Comparison of ENCODE assay signal across 14 mouse cellular contexts in the genomic region with DNA sequence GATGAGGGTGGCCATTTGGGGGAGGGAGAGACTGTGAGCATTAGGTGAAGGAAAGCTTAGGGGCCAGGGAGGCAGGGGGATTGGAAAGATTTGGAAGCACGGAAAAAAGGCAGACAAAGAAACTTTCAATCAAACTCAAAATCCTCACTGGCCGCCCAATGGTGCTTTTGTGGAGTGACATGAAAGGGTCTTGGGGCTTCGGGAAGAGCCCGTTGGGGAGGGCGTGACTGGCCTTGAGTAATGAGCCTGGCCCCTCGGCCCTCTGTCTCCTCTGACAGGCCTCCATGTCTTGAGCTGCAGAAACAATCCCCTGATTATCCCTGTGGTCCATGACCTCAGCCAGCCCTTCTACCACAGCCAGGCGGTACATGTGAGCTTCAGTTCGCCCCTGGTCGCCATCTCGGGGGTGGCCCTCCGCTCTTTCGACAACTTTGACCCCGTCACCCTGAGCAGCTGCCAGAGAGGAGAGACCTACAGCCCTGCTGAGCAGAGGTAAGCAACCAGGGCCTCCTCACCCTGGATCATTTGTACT.
DNase-seq lines count a peak whose midpoint lies in the region; ATAC-seq and TF ChIP-seq lines count a peak whose summit lies in the region.
"Had no signal": no experiment of that assay in that cellular context is flagged by ENCODE, and none has a peak within 500 bp of the region (broad histone marks: within the 10 kb centered on the region; RNA-seq: fewer than 3 reads in every experiment).

No protein-coding gene starts in this region.

- H3K4me1 ChIP-seq in lung, embryonic 15.5 days, result 0 out of 2 replicates have a peak, but pooled peaks cover 3% of the 10 kb centered on the region
- H3K4me1 ChIP-seq in lung, adult 2 months (ENCODE audit: control insufficient read depth, insufficient read depth, low read length), result no peaks in the 10 kb centered on the region; the same call in 1 of the 2 replicates
- H3K4me1 ChIP-seq in hindbrain, embryonic 10.5 days (replicated peaks), result peaks cover 45% of the 10 kb centered on the region
- H3K4me1 ChIP-seq in midbrain, embryonic 12.5 days, result peaks cover 27% of the 10 kb centered on the region
- H3K4me1 ChIP-seq: embryonic facial prominence, embryonic 13.5 days; limb, embryonic 12.5 days; megakaryocyte, embryonic 14.5 days had no signal

- no peak overlapping the region for H3K4me2 ChIP-seq in lung, embryonic 15.5 days
- H3K4me2 ChIP-seq in midbrain, embryonic 12.5 days (replicated peaks), result peak overlapping the region; percentile 26
- H3K4me2 ChIP-seq: embryonic facial prominence, embryonic 13.5 days; limb, embryonic 12.5 days had no signal

- H3K9me3 ChIP-seq in lung, embryonic 15.5 days, result no peaks in the 10 kb centered on the region
- no peaks in the 10 kb centered on the region for H3K9me3 ChIP-seq in hindbrain, embryonic 10.5 days
- no peaks in the 10 kb centered on the region for H3K9me3 ChIP-seq in midbrain, embryonic 12.5 days
- H3K9me3 ChIP-seq: embryonic facial prominence, embryonic 13.5 days; limb, embryonic 12.5 days had no signal

- H3K9ac ChIP-seq in lung, embryonic 15.5 days, result no peak overlapping the region
- H3K9ac ChIP-seq in midbrain, embryonic 12.5 days (replicated peaks), result no peak overlapping the region
- H3K9ac ChIP-seq: embryonic facial prominence, embryonic 13.5 days; limb, embryonic 12.5 days; liver, postnatal 0 days had no signal

- no peak overlapping the region for H3K27ac ChIP-seq in lung, embryonic 15.5 days
- H3K27ac ChIP-seq in hindbrain, embryonic 10.5 days, result peak overlapping the region; percentile 68
- H3K27ac ChIP-seq in midbrain, embryonic 12.5 days (replicated peaks), result peak overlapping the region; percentile 20; the same call in 1 of the 2 replicates
- H3K27ac ChIP-seq: embryonic facial prominence, embryonic 13.5 days; limb, embryonic 12.5 days had no signal

- no peak for DNase-seq in lung, adult 2 months
- peak; percentile 86 for DNase-seq in hindbrain, embryonic 10.5 days (ENCODE audit: low spot score)
- DNase-seq in testis, postnatal 10 days (ENCODE audit: low spot score), result no peak
- DNase-seq in cerebellum, adult 11 months, result no peak
- DNase-seq in urinary bladder, postnatal 14 days (ENCODE audit: low spot score), result no peak
- DNase-seq: heart, postnatal 14 days; kidney, adult 9 months; liver, postnatal 0 days had no signal

- no peaks in the 10 kb centered on the region for H3K36me3 ChIP-seq in lung, embryonic 15.5 days
- no peaks in the 10 kb centered on the region for H3K36me3 ChIP-seq in hindbrain, embryonic 10.5 days
- H3K36me3 ChIP-seq in midbrain, embryonic 12.5 days, result no peaks in the 10 kb centered on the region
- H3K36me3 ChIP-seq: embryonic facial prominence, embryonic 13.5 days; limb, embryonic 12.5 days had no signal

- ATAC-seq in lung, embryonic 15.5 days (ENCODE audit: borderline replicate concordance, extremely low read depth, low FRiP score, low TSS enrichment), result peak; percentile 19; the same call in 1 of the 2 replicates
- peak; percentile 97 for ATAC-seq in midbrain, embryonic 12.5 days (ENCODE audit: low FRiP score, low read depth)
- no peak for ATAC-seq in activated CD4-positive, CD25-positive, alpha-beta regulatory T cell, adult 4 months
- ATAC-seq: liver, postnatal 0 days had no signal

- no peaks in the 10 kb centered on the region for H3K27me3 ChIP-seq in lung, embryonic 15.5 days
- H3K27me3 ChIP-seq in hindbrain, embryonic 10.5 days (ENCODE audit: insufficient read depth, poor library complexity, severe bottlenecking), result peaks cover 71% of the 10 kb centered on the region
- peaks cover 71% of the 10 kb centered on the region for H3K27me3 ChIP-seq in midbrain, embryonic 12.5 days
- H3K27me3 ChIP-seq: embryonic facial prominence, embryonic 13.5 days; limb, embryonic 12.5 days; megakaryocyte, embryonic 14.5 days had no signal

- no peak for TF ChIP-seq POLR2A in lung, adult 2 months (IDR thresholded peaks at IDR 0.05; ENCODE audit: borderline replicate concordance, extremely low read depth, low read depth, low read length)

- H3K4me3 ChIP-seq in lung, embryonic 15.5 days, result no peak overlapping the region
- H3K4me3 ChIP-seq in lung, adult 2 months (replicated peaks; ENCODE audit: extremely low read depth, low read depth, low read length), result no peak overlapping the region
- H3K4me3 ChIP-seq in hindbrain, embryonic 10.5 days, result peak overlapping the region; percentile 11; the same call in 1 of the 2 replicates
- H3K4me3 ChIP-seq in midbrain, embryonic 12.5 days, result 0 out of 2 replicates have a peak overlapping the region, but pooled peaks have one; percentile 4
- H3K4me3 ChIP-seq: embryonic facial prominence, embryonic 13.5 days; limb, embryonic 12.5 days; megakaryocyte, embryonic 14.5 days had no signal

- WGBS in lung, embryonic 15.5 days, result 40% methylated on average over 13 of the region's 13 CpGs
- 65% methylated on average over 13 of the region's 13 CpGs for WGBS in lung, adult 2 months
- 23% methylated on average over 13 of the region's 13 CpGs for WGBS in hindbrain, embryonic 10.5 days
- 8% methylated on average over 13 of the region's 13 CpGs for WGBS in midbrain, embryonic 12.5 days

- TF ChIP-seq CTCF in lung, adult 2 months (IDR thresholded peaks at IDR 0.05; ENCODE audit: insufficient read depth, low read length), result no peak

Comparison
In these comparisons a context has a peak if more than half of its experiments do, and no peak if none do; other contexts are left out.
1. H3K4me3 ChIP-seq: peak in hindbrain, embryonic 10.5 days (single experiment) and midbrain, embryonic 12.5 days (single experiment); none in lung, embryonic 15.5 days (single experiment) and lung, adult 2 months (single experiment).